Mouse (Mus musculus): ENCODE measurements around the gene Atxn1. TPM values are rescaled to one million over a fixed set of nuclear protein-coding genes. Genes with fewer than 3 reads are reported as not detected.

Atxn1 gene
- total RNA-seq, 2 experiments from 2014 or later: 47.6 to 49.1 TPM

DNA sequence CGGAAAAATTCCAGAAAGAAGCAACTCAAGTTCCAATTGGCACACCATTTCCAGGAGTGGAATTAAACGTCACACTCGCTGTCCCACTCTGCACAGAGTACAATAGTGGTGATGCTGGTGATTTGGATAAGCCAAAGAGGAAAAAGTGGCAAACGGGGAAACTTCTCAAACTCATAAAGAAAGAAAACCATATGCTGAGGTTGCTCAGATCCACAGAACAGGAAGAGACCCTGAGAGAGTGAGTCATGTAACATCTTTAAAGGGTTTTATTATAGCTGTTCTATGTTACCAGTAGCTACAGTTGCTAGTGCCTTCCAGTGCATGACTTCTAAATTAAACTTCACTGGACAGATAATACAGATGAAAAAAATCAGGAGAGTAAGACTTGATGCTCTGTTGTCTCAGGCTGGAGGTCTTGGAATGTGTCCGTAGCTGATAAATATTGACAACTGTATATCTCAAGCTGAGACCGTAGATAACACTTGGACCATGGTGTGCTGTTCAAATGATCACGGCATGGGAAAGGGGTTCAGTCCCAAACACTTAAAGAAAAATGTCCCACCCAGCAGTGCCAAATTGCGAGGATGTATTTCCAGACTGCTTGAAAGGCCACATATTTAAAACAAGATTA is 98.1 kb downstream of the Atxn1 start:
- no peak for DNase-seq (ENCODE audit: low spot score in 2 of 2)

- no peak for DNase-seq (ENCODE audit: low spot score in 2 of 2)
Measured at GRCm38 (mm10) chr13:45865620-45866019, 99.2 kb downstream of the Atxn1 start.

- DNase-seq (ENCODE audit: low spot score in 2 of 2): no peak
Measured at GRCm38 (mm10) chr13:45863779-45864178, 101.0 kb downstream of the Atxn1 start.

DNA sequence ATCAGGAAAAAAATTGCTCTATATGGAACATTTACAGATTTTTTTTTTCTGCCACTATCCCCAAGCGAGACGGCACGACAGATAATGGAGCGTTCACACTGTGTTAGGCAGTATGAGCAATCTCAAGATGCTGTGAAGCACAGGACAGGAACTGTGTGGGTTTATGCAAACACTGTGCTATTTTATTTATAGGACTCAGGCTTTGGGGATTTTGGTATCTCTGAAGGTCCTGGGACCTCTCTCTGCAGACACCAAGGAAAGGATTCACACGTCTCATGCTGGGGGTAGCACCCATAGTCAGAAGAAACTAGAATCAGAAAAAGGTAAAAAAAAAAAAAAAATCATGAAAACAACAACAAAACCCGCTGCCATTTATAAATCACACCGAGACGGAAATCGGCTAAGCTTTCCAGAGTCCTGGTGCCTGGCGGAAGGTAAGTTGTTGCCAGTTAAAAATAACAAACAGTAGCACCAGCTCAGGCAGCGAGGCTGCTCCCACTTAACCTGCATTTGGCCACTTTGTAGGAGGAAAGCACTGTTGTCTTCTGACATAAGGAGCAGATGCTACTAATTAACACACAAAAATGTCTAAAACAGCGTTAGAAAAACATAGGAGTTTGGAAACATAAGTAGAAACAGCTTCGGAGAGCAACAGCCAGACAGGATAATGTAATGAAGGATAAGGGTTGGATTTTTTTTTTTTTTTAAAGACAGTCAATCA is 102.8 kb downstream of the Atxn1 start:
- DNase-seq (ENCODE audit: low spot score in 2 of 2): no peak

DNA sequence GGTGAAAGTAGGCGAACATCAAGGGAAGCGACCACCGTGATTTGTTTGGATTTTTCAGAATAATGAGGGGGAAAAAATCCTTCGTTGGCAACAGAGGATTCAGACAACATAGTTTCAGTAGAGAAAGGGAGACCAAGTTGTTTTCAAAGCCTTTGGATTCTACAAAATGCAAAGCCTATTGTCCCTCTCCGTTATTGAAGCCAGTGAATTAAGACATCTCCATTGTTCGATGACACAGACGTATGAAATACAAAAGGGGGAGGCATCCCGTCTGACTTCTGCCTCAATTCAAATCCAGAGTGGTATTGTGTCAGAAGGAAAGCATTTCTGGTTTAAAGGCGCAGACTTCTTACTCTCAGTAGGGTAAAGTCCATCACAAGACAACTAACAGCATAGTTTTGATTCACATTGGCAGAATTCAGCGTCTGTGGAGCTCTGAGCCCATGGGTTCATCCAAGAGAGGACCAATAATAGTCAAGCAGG is 103.7 kb downstream of the Atxn1 start:
- no peak for DNase-seq (ENCODE audit: low spot score in 2 of 2)

- no peak for DNase-seq (ENCODE audit: low spot score in 2 of 2)
Measured at GRCm38 (mm10) chr13:45859081-45859709, 105.6 kb downstream of the Atxn1 start.

- DNase-seq (ENCODE audit: low spot score in 2 of 2): no peak
Measured at GRCm38 (mm10) chr13:45857416-45857815, 107.4 kb downstream of the Atxn1 start.

DNA sequence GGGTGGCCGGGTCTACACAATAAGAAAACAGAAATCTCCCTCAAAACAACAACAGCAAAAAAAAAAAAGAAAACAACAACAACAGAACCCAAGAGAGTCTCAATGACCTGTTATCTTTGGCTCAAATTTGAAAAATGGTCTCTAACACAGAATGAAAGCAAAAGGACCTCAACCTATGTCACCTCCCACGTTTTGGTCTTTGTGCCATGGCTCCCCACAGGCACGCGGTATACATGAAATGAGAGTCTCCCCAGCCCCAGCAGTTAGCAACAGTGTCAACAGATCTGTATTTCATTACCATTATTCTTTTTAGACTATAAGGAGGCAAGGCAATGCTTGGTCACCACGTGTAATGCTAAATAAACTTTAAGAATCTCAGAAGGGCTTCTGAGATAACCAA is 110.3 kb downstream of the Atxn1 start:
- DNase-seq (ENCODE audit: low spot score in 2 of 2): no peak

DNA sequence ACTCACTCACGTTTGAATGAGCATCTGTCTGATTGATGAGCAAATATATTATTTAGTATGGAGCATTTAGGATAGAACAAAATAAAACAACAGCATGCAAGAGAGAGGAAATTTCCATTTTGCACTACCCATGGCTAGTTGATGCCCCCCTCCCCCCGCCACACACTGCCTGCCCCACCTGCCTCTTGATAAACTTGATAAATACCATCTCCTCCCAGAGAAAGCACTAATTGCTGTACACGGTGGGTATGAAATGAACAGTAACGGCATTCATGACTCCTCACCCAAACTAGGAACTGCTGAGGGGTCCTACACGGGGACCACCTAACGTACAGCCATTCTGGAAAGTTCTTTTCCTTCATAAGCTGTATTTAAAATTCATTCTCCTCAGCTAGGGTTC is 111.1 kb downstream of the Atxn1 start:
- DNase-seq (ENCODE audit: low spot score in 2 of 2): no peak

GRCm38 (mm10) chr13:45852288-45852687 is 112.5 kb downstream of the Atxn1 start:
- no peak for DNase-seq (ENCODE audit: low spot score in 2 of 2)

GRCm38 (mm10) chr13:45851746-45852145 is 113.1 kb downstream of the Atxn1 start:
- no peak for DNase-seq (ENCODE audit: low spot score in 2 of 2)

DNA sequence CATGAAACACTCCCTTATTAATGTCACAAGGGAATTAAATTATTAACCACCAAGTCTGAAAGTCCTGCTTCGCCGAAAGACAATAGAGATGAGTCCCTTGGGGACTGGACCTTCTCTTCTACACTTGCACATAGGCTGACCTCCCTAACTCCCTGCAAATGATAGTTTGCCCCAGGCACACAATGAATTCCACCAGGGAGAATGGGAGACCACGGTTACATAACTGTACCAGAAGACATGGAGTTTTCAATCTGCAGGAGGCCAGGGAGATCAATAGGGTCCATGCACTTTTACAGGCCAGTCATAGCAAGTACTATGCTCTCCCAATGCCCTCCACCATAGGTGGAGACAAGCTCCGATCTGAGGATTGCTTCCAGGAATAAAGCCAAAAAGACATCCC is 113.7 kb downstream of the Atxn1 start:
- DNase-seq (ENCODE audit: low spot score in 2 of 2): no peak

DNA sequence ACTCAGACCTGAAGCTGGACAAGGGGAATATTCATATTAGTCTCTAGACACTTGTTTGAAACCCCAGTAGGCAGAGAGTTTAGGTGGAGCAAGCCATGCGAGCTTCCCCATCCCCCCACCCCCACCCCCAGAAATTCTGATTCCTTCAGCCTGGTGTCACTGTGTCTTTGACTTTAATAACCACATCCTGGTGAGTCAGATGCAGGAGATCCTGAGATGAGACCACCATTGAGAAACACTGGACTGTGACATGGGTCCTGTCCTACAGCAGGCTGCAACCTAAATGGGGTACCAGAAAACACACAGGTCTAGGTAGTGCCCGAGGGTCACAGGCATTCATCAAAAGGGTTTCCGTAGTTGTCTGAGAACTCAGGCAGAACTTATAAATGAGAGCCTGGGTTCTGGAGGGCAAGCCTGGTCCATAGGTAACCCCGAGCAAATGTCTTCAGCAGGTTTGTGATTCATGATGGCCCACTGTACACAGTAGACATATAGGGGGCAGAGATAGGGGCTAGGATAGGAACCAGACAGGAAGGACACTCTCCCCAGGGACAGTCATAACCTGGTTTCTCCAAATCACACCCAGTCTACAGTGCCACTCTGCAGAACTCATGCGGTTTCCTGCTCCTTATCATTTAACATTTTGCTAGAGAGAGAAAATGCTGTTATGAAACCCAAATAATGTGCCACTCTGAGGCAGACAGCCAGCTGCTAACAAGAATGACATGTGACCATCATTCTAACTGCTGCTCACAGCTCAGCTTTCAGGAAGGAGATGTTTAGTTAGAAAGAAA is 114.4 kb downstream of the Atxn1 start:
- no peak for DNase-seq (ENCODE audit: low spot score in 2 of 2)

DNA sequence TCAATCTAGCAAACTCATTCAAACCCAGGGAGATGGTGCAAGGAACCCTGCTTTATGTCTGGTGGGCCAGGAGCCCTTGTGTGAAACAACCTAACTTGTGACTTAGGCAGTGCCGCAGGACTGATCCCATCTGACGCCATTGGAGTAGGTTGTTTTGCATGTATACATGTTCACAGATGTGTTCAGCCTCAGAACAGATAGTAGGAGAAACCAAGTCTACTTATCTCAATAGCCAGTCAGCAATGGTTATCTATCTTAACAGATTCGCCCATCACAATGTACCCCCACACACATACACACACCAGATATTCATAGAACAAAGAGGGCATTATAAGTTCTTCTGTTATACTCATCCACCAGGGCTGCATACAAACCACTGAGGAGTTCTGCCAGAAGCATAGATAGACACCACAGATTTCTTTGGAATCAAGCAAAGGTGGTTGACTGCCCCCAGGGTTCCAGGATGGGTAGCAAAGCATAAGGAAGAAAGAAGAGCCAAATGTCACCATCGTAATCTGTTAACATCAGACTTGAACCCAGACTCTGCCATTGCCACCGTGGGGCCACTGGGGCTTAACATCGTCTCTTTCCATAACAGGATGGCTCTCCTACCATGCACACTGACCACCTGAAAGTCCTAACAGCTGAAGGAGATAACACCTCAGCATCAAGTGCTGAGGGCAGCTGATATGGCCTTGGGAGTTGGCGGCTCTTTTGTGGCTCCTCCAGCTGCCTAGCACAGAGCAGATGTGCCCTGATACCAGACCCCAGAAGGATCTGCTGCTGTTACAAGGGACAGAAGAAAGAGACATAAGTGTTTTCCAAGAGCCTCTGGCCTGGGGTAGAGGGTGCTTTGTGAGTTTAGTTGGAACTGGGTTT is 115.4 kb downstream of the Atxn1 start:
- DNase-seq (ENCODE audit: low spot score in 2 of 2): no peak

GRCm38 (mm10) chr13:45842511-45843055 is 122.2 kb downstream of the Atxn1 start:
- no peak for DNase-seq (ENCODE audit: low spot score in 2 of 2)

DNA sequence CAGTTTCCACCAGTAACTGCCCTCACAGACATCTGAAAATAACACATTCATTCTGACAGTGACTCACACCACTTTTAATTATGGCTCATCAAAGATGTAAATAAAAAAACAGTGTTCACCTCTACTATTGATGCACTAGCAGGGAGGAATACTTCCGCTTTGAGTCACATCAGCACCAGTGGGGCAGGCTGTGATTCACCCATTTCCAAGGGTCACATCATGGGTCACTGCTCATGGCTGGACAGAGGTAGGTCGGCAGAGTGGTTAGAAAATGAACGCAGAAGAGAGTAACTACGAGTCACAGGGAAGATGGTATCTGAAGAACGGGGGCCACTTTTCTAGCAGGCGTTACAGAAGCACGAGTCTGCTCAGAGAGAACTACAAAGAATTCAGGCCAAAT is 124.9 kb downstream of the Atxn1 start:
- no peak for DNase-seq (ENCODE audit: low spot score in 2 of 2)

DNA sequence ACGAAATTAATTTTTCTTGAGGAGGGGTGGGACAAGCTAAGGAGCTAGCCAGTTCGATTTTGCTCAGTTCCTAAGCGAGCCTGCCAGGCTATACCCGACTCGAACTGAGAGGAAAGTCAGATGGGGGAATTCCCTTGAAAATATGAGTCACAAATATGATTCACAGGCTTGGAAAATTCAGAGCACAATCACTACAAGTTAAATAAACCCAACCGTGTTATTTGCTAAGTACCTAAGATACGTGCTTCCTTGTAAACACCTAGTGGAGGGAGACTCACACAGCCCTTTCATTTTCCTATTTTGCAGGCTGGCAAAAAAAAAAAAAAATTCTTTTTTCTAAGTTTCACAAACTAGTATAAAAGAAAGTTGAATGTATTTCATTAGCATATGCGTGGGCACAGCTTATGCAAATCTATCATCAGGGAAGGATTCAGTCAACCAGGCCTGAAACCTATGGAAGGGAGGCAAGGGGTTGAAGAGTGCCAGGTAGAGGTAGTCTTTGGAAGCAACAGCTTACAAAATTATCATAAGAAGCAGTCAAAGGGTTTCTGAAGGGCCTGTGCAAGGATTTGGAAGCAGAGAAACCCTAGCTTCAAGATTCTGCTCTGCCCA is 127.1 kb downstream of the Atxn1 start:
- DNase-seq (ENCODE audit: low spot score in 2 of 2): no peak

DNA sequence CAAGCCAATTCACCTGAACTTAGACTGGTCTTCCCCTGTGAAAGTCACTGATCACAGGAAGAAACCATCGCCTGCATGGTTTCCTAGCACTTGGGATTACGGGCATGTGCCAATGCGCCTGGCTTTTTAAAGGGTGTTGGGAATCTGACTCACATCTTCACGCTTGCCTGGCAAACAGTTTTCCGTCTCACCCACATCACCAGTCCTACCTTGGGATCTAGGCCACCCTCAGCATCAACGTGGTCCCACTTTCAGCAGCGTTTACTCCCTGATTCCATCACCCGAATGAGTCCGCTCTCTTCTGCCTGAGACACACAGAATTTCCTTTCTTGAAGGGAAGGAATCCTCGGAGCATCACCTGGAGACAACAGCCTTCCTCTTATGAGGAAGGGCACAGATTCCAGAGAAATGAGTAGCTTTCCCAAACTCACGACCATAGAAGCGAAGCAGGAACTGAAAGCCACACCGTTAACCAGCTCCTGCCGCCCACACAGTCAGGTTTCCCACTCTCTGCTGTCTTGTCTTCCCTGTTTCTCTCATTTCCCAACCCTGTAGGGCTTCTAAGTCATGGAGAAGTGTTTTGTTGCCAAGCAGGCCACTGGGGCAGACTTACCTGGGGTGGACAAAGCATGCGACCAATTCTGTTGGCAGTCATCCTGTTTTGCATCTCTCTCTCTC is 128.3 kb downstream of the Atxn1 start:
- no peak for DNase-seq (ENCODE audit: low spot score in 2 of 2)

DNA sequence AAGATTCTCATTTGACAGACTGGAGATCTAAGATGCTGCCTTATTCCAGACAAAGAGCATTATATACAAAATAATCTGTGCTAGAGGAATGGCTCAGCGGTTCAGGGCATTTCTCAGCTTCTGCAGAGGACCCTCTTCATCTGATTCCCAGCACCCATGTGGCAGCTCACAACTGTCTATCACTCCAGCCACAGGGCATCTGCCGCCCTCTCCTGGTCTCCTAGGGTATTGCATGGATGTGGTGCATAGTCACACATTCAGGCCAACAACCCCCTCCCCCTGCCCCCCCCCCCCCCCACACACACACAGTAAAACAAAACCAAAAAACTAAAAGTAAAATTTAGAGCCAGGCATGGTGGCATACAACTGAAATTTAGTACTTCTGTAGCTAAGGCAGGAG is 130.5 kb downstream of the Atxn1 start:
- DNase-seq (ENCODE audit: low spot score in 2 of 2): no peak

Data from adrenal gland, postnatal 4 days (tissue).